Mouse (Mus musculus) liver, postnatal 0 days (tissue): ENCODE measurements around the gene Adora1.

Experiments used
- CTCF ChIP-seq: sonication (generic); IDR thresholded peaks from 2 replicates; pipeline ENCODE4 v1.5.1; 2016; ENCODE audit warnings: antibody characterized with exemption, low read depth
- EP300 ChIP-seq: IDR thresholded peaks from 2 replicates; pipeline ENCODE4 v1.6.1; 2016; ENCODE audit warnings: antibody characterized with exemption, low read depth, mild to moderate bottlenecking

- TF ChIP-seq CTCF (no peak), EP300 (no peak)
Observed at GRCm38 (mm10) chr1:134283108-134283507, 47.9 kb upstream of the Adora1 start.
